17 mouse cellular contexts compared by ENCODE assay signal in genomic region chr2:96714561-96714960, GRCm38 (mm10).
DNase-seq lines count a peak whose midpoint lies in the region; TF ChIP-seq lines count a peak whose summit lies in the region.
"Had no signal": no experiment of that assay in that cellular context is flagged by ENCODE, and none has a peak within 500 bp of the region (broad histone marks: within the 10 kb centered on the region; RNA-seq: fewer than 3 reads in every experiment).

No protein-coding gene starts in this region.

- TF ChIP-seq CTCF in layer of hippocampus, adult 2 months (conservative IDR thresholded peaks at IDR 0.05), result no peak

- H3K27ac ChIP-seq in layer of hippocampus, adult 2 months, result peak overlapping the region; percentile 54
- H3K27ac ChIP-seq: forebrain, embryonic 15.5 days; hindbrain, embryonic 10.5 days; liver, embryonic 12.5 days; midbrain, embryonic 12.5 days had no signal

- peak; percentile 19 to 34 for DNase-seq in frontal cortex, postnatal 36 days (ENCODE audit: low spot score in 2 of 2)
- DNase-seq in frontal cortex, postnatal 14 days (ENCODE audit: low spot score in 2 of 2), result no peak
- DNase-seq in layer of hippocampus, adult 2 months (ENCODE audit: low spot score in 2 of 2), result peak; percentile 18 to 19
- peak; percentile 11 to 39 for DNase-seq in layer of hippocampus, postnatal 14 days (ENCODE audit: low spot score in 2 of 2)
- DNase-seq in right cerebral cortex, postnatal 25 days, result peak; percentile 31
- no peak for DNase-seq in adrenal gland, adult 2 months
- DNase-seq in thymus, adult 18-20 months, result no peak
- DNase-seq: gastrocnemius, postnatal 25 days; kidney, adult 9 months; kidney, postnatal 36 days; lung, embryonic 14.5 days; lung, postnatal 4 days; spleen, adult 18-20 months had no signal

- no peak overlapping the region for H3K4me3 ChIP-seq in layer of hippocampus, adult 2 months
- H3K4me3 ChIP-seq: forebrain, embryonic 15.5 days; hindbrain, embryonic 10.5 days; liver, embryonic 12.5 days; midbrain, embryonic 12.5 days had no signal

Comparison
In these comparisons a context has a peak if more than half of its experiments do, and no peak if none do; other contexts are left out.
1. DNase-seq: peak in frontal cortex, postnatal 36 days (2 of 2), layer of hippocampus, adult 2 months (2 of 2), layer of hippocampus, postnatal 14 days (2 of 2) and right cerebral cortex, postnatal 25 days (single experiment); none in frontal cortex, postnatal 14 days (0 of 2), adrenal gland, adult 2 months (single experiment) and thymus, adult 18-20 months (0 of 2).